In the genomic region with DNA sequence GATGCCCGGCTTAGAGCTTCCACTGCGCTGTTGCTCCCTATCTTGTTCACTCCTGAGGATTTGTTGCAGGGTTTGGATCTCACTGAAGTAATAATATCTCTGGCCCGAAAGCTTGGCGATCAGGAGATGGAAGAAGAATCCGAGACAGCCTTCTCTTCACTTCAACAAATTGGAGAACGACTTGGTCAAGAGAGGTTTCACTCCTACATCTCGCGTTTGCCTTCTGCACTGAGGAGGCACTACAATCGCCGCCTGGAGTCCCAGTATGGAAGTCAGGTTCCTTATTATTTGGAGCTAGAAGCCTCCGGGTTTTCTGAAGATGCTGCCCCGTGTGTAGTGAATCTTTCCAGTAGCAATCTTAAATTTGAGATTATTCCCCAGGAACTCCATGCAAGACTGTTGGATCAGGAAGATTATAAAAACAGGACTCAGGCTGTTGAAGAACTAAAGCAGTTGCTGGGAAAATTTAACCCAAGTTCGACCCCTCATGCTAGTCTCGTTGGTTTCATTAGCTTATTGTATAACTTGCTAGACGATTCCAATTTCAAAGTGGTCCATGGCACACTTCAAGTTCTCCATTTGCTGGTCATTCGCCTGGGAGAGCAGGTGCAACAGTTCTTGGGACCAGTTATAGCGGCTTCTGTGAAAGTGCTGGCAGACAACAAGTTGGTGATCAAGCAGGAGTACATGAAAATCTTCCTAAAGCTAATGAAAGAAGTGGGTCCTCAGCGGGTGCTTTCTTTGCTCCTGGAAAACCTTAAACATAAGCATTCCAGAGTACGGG, we compare ENCODE assay signal across 8 mouse cellular contexts. TPM values are rescaled to one million over a fixed set of nuclear protein-coding genes. Genes with fewer than 3 reads are reported as not detected.
DNase-seq lines count a peak whose midpoint lies in the region; ATAC-seq and TF ChIP-seq lines count a peak whose summit lies in the region.

No protein-coding gene starts in this region.

- ATAC-seq in embryonic facial prominence, embryonic 14.5 days (ENCODE audit: low read depth): no peak
- ATAC-seq in intestine, embryonic 14.5 days (replicated peaks; ENCODE audit: low FRiP score, low TSS enrichment, low read depth): no peak
- ATAC-seq in activated CD4-positive, CD25-positive, alpha-beta regulatory T cell, adult 4 months: no peak

- peaks cover 28% of the 10 kb centered on the region for H3K36me3 ChIP-seq in E14TG2a.4 (ENCODE audit: insufficient read depth, low read length)
- H3K36me3 ChIP-seq in embryonic facial prominence, embryonic 14.5 days (ENCODE audit: control insufficient read depth, insufficient read depth, low read length): peaks cover 10% of the 10 kb centered on the region; the same call in 1 of the 2 replicates
- H3K36me3 ChIP-seq in intestine, embryonic 14.5 days (ENCODE audit: control insufficient read depth, insufficient read depth, low read length): 0 out of 2 replicates have a peak, but pooled peaks cover 4% of the 10 kb centered on the region

- peaks cover 31% of the 10 kb centered on the region for H3K4me1 ChIP-seq in E14TG2a.4 (replicated peaks; ENCODE audit: low read depth, low read length)
- peaks cover 24% of the 10 kb centered on the region for H3K4me1 ChIP-seq in embryonic facial prominence, embryonic 14.5 days (ENCODE audit: control insufficient read depth, insufficient read depth, low read length)
- peaks cover 26% of the 10 kb centered on the region for H3K4me1 ChIP-seq in intestine, embryonic 14.5 days (replicated peaks; ENCODE audit: control insufficient read depth, insufficient read depth, low read length)

- H3K9me3 ChIP-seq in E14TG2a.4 (ENCODE audit: low read length): peaks cover 19% of the 10 kb centered on the region
- no peaks in the 10 kb centered on the region for H3K9me3 ChIP-seq in embryonic facial prominence, embryonic 14.5 days (ENCODE audit: control insufficient read depth, low read length)
- H3K9me3 ChIP-seq in intestine, embryonic 14.5 days (ENCODE audit: control insufficient read depth, low read length): no peaks in the 10 kb centered on the region

- DNase-seq in heart, adult 11 months: peak; percentile 74
- DNase-seq in heart, adult 9 months (ENCODE audit: low spot score in 2 of 2): no peak
- peak; percentile 3 for DNase-seq in embryonic facial prominence, embryonic 14.5 days (ENCODE audit: low spot score)
- DNase-seq in intestine, embryonic 14.5 days (ENCODE audit: low spot score): no peak
- peak; percentile 10 for DNase-seq in lung, postnatal 36 days
- DNase-seq in c-Kit-positive CD71-positive TER-119-positive erythroid progenitor cells, embryonic 14.5 days (ENCODE audit: low spot score): no peak

- peak overlapping the region; percentile 89 for H3K4me2 ChIP-seq in embryonic facial prominence, embryonic 14.5 days (ENCODE audit: low read depth, low read length)
- H3K4me2 ChIP-seq in intestine, embryonic 14.5 days (ENCODE audit: low read length): peak overlapping the region; percentile 73

- H3K4me3 ChIP-seq in E14TG2a.4 (replicated peaks; ENCODE audit: low read length): peak overlapping the region; percentile 95
- H3K4me3 ChIP-seq in embryonic facial prominence, embryonic 14.5 days (ENCODE audit: low read depth, low read length): peak overlapping the region; percentile 69
- H3K4me3 ChIP-seq in intestine, embryonic 14.5 days (ENCODE audit: low read depth, low read length): peak overlapping the region; percentile 92

- TF ChIP-seq CTCF in E14TG2a.4 (conservative IDR thresholded peaks at IDR 0.05; ENCODE audit: low read length): no peak

- peak overlapping the region; percentile 76 for H3K9ac ChIP-seq in embryonic facial prominence, embryonic 14.5 days (ENCODE audit: low read depth, low read length)
- peak overlapping the region; percentile 86 for H3K9ac ChIP-seq in intestine, embryonic 14.5 days (ENCODE audit: low read length)

- H3K27me3 ChIP-seq in E14TG2a.4 (ENCODE audit: insufficient read depth, low read length): no peaks in the 10 kb centered on the region
- H3K27me3 ChIP-seq in embryonic facial prominence, embryonic 14.5 days (replicated peaks; ENCODE audit: control insufficient read depth, insufficient read depth, low read length): no peaks in the 10 kb centered on the region
- H3K27me3 ChIP-seq in intestine, embryonic 14.5 days (replicated peaks; ENCODE audit: control insufficient read depth, insufficient read depth, low read length): no peaks in the 10 kb centered on the region

- H3K27ac ChIP-seq in embryonic facial prominence, embryonic 14.5 days (replicated peaks; ENCODE audit: low read depth, low read length): peak overlapping the region; percentile 85; the same call in 1 of the 2 replicates
- peak overlapping the region; percentile 88; the same call in 1 of the 2 replicates for H3K27ac ChIP-seq in intestine, embryonic 14.5 days (ENCODE audit: low read depth)

- 2% methylated on average over 19 of the region's 19 CpGs for WGBS in embryonic facial prominence, embryonic 14.5 days
- 3% methylated on average over 19 of the region's 19 CpGs for WGBS in intestine, embryonic 14.5 days

RNA-seq across cellular contexts. Expression of a gene that starts 1.2 kb away (rescaled TPM):
- 26.3 and 28.6 TPM in 2 replicates for polyA plus RNA-seq in embryonic facial prominence, embryonic 14.5 days (2014; fragmentation: Nextera tagmentation; extraction: Ambion mirVana)
- polyA plus RNA-seq in intestine, embryonic 14.5 days (2014; fragmentation: Nextera tagmentation; extraction: Ambion mirVana): 30.2 and 34.2 TPM in 2 replicates
- 10 to 100 TPM; 12.7 to 13.2 TPM for polyA plus RNA-seq in activated CD4-positive, CD25-positive, alpha-beta regulatory T cell, adult 4 months (2017; shearing (Covaris generic))

RNA-seq across cellular contexts. Expression of a gene that starts 1.5 kb away (rescaled TPM):
- 16.7 and 18.8 TPM in 2 replicates for polyA plus RNA-seq in embryonic facial prominence, embryonic 14.5 days (2014; fragmentation: Nextera tagmentation; extraction: Ambion mirVana)
- polyA plus RNA-seq in intestine, embryonic 14.5 days (2014; fragmentation: Nextera tagmentation; extraction: Ambion mirVana): 12.3 and 15.0 TPM in 2 replicates
- polyA plus RNA-seq in activated CD4-positive, CD25-positive, alpha-beta regulatory T cell, adult 4 months (2017; shearing (Covaris generic)): 10 to 100 TPM; 20.1 to 26.2 TPM

RNA-seq across cellular contexts. Expression of a gene that starts 49.1 kb away (rescaled TPM):
- 4.0 and 5.3 TPM in 2 replicates for polyA plus RNA-seq in embryonic facial prominence, embryonic 14.5 days (2014; fragmentation: Nextera tagmentation; extraction: Ambion mirVana)
- polyA plus RNA-seq in intestine, embryonic 14.5 days (2014; fragmentation: Nextera tagmentation; extraction: Ambion mirVana): 5.4 and 6.1 TPM in 2 replicates
- under 1 TPM in 1 of 2 experiments, not detected in 1; 0.54 TPM for polyA plus RNA-seq in activated CD4-positive, CD25-positive, alpha-beta regulatory T cell, adult 4 months (2017; shearing (Covaris generic))

Comparison
In these comparisons a context has a peak if more than half of its experiments do, and no peak if none do; other contexts are left out.
1. DNase-seq: peak in heart, adult 11 months (single experiment), embryonic facial prominence, embryonic 14.5 days (single experiment) and lung, postnatal 36 days (single experiment); none in heart, adult 9 months (0 of 2), intestine, embryonic 14.5 days (single experiment) and c-Kit-positive CD71-positive TER-119-positive erythroid progenitor cells, embryonic 14.5 days (single experiment).
2. Peak in every context shown above with its lines, with median percentiles within 50 percentile points of each other: H3K4me3 ChIP-seq.